Mouse (Mus musculus) CH12.LX (cell line): ENCODE measurements around the gene Clcn6.

Experiments
- CTCF ChIP-seq, 2 experiments: IDR thresholded peaks in 1 of 2; conservative IDR thresholded peaks in 1 of 2; 2 replicates each; pipeline ENCODE4 v1.5.1; 2011 to 2012; ENCODE audit warnings: low read depth in 2 of 2, low read length in 2 of 2, improper control_type of control experiment in 1 of 2, inconsistent platforms in 1 of 2, mild to moderate bottlenecking in 1 of 2, moderate library complexity in 1 of 2
- E2F4 ChIP-seq: IDR thresholded peaks from 2 replicates; pipeline ENCODE4 v1.6.1; 2011; ENCODE audit warnings: low read depth, low read length, improper control_type of control experiment; ENCODE audit not compliant: insufficient replicate concordance
- EP300 ChIP-seq: IDR thresholded peaks from 2 replicates; pipeline ENCODE4 v1.6.1; 2011; ENCODE audit warnings: low read length, improper control_type of control experiment
- KAT2A ChIP-seq: IDR thresholded peaks from 2 replicates; pipeline ENCODE4 v1.6.1; 2012; ENCODE audit warnings: low read length, improper control_type of control experiment, inconsistent platforms; ENCODE audit not compliant: insufficient replicate concordance
- MAX ChIP-seq: IDR thresholded peaks from 2 replicates; pipeline ENCODE4 v1.6.1; 2011; ENCODE audit warnings: low read length, improper control_type of control experiment
- MYC ChIP-seq: IDR thresholded peaks from 2 replicates; pipeline ENCODE4 v1.6.1; 2011; ENCODE audit warnings: low read depth, mild to moderate bottlenecking, improper control_type of control experiment, low read length
- POLR2A ChIP-seq: IDR thresholded peaks from 2 replicates; pipeline ENCODE4 v1.6.1; 2011; ENCODE audit warnings: low read depth, mild to moderate bottlenecking, improper control_type of control experiment, low read length
- RCOR1 ChIP-seq: conservative IDR thresholded peaks from 2 replicates; pipeline ENCODE4 v1.6.1; 2012; ENCODE audit warnings: low read depth, mild to moderate bottlenecking, inconsistent platforms, low read length, improper control_type of control experiment
- ZC3H11A ChIP-seq: IDR thresholded peaks from 2 replicates; pipeline ENCODE4 v1.6.1; 2012; ENCODE audit warnings: low read depth, mild to moderate bottlenecking, inconsistent platforms, low read length, improper control_type of control experiment

GRCm38 (mm10) chr4:148083176-148083899 is 44.7 kb upstream of the Clcn6 start:
- TF ChIP-seq POLR2A (no peak), RCOR1 (no peak), MYC (no peak), MAX (no peak), CTCF (conservative IDR thresholded peaks at IDR 0.05 in 1 of 2, IDR thresholded peaks at IDR 0.05 in 1 of 2; ENCODE audit: low read depth in 2 of 2, low read length in 2 of 2) (no peak), ZC3H11A (no peak), KAT2A (no peak), E2F4 (no peak), EP300 (no peak)
